Mouse (Mus musculus): ENCODE measurements around the gene Pakap. TPM values are rescaled to one million over a fixed set of nuclear protein-coding genes. Genes with fewer than 3 reads are reported as not detected.

The Pakap gene
- polyA plus RNA-seq, 1 experiment = not detected

GRCm38 (mm10) chr4:57607247-57607942, 39.4 kb downstream of the Pakap start:
- no peaks in the 10 kb centered on the region for H3K9me3 ChIP-seq (ENCODE audit: control insufficient read depth, low read length)
- no peaks in the 10 kb centered on the region for H3K36me3 ChIP-seq (ENCODE audit: control insufficient read depth)

GRCm38 (mm10) chr4:57611303-57612077, 43.5 kb downstream of the Pakap start:
- no peak overlapping the region for H3K4me3 ChIP-seq (replicated peaks)
- H3K36me3 ChIP-seq (ENCODE audit: control insufficient read depth) = no peaks in the 10 kb centered on the region
- no peaks in the 10 kb centered on the region for H3K9me3 ChIP-seq (ENCODE audit: control insufficient read depth, low read length)
- TF ChIP-seq GATA1 (IDR thresholded peaks at IDR 0.05; ENCODE audit: low read length) (no peak), TAL1 (IDR thresholded peaks at IDR 0.05; ENCODE audit: low read length) (no peak)
- no peaks in the 10 kb centered on the region for H3K4me1 ChIP-seq (ENCODE audit: control insufficient read depth)
- H3K27me3 ChIP-seq (ENCODE audit: control insufficient read depth) = 0 out of 2 replicates have a peak, but pooled peaks cover 2% of the 10 kb centered on the region

More at GRCm38 (mm10) chr4:57607247-57607942, 39.4 kb downstream of the Pakap start:
- 0 out of 2 replicates have a peak, but pooled peaks cover 2% of the 10 kb centered on the region for H3K27me3 ChIP-seq (ENCODE audit: control insufficient read depth)
- TF ChIP-seq TAL1 (IDR thresholded peaks at IDR 0.05; ENCODE audit: low read length) = no peak
- TF ChIP-seq GATA1 (IDR thresholded peaks at IDR 0.05; ENCODE audit: low read length) = no peak
- H3K4me3 ChIP-seq (replicated peaks) = no peak overlapping the region
- no peaks in the 10 kb centered on the region for H3K4me1 ChIP-seq (ENCODE audit: control insufficient read depth)

GRCm38 (mm10) chr4:57612716-57613115, 44.7 kb downstream of the Pakap start:
- no peaks in the 10 kb centered on the region for H3K36me3 ChIP-seq (ENCODE audit: control insufficient read depth)
- H3K27me3 ChIP-seq (ENCODE audit: control insufficient read depth) = 0 out of 2 replicates have a peak, but pooled peaks cover 2% of the 10 kb centered on the region
- H3K4me3 ChIP-seq (replicated peaks) = no peak overlapping the region
- no peak for TF ChIP-seq GATA1 (IDR thresholded peaks at IDR 0.05; ENCODE audit: low read length)
- TF ChIP-seq TAL1 (IDR thresholded peaks at IDR 0.05; ENCODE audit: low read length) = no peak
- H3K4me1 ChIP-seq (ENCODE audit: control insufficient read depth) = no peaks in the 10 kb centered on the region
- H3K9me3 ChIP-seq (ENCODE audit: control insufficient read depth, low read length) = no peaks in the 10 kb centered on the region

- H3K9me3 ChIP-seq (ENCODE audit: control insufficient read depth, low read length) = no peaks in the 10 kb centered on the region; the same call in 1 of the 2 replicates
- no peak overlapping the region for H3K4me3 ChIP-seq (replicated peaks)
- TF ChIP-seq GATA1 (IDR thresholded peaks at IDR 0.05; ENCODE audit: low read length) (no peak), TAL1 (IDR thresholded peaks at IDR 0.05; ENCODE audit: low read length) (no peak)
- H3K27me3 ChIP-seq (ENCODE audit: control insufficient read depth) = no peaks in the 10 kb centered on the region
- H3K4me1 ChIP-seq (ENCODE audit: control insufficient read depth) = no peaks in the 10 kb centered on the region
- H3K36me3 ChIP-seq (ENCODE audit: control insufficient read depth) = no peaks in the 10 kb centered on the region
Measured at GRCm38 (mm10) chr4:57614686-57615085, 46.7 kb downstream of the Pakap start.

- TF ChIP-seq GATA1 (IDR thresholded peaks at IDR 0.05; ENCODE audit: low read length) (no peak), TAL1 (IDR thresholded peaks at IDR 0.05; ENCODE audit: low read length) (no peak)
- H3K4me3 ChIP-seq (replicated peaks) = no peak overlapping the region
- H3K9me3 ChIP-seq (ENCODE audit: control insufficient read depth, low read length) = peaks cover 2% of the 10 kb centered on the region; the same call in 1 of the 2 replicates
- H3K36me3 ChIP-seq (ENCODE audit: control insufficient read depth) = no peaks in the 10 kb centered on the region
- no peaks in the 10 kb centered on the region for H3K4me1 ChIP-seq (ENCODE audit: control insufficient read depth)
- H3K27me3 ChIP-seq (ENCODE audit: control insufficient read depth) = no peaks in the 10 kb centered on the region
Measured at GRCm38 (mm10) chr4:57618743-57619142, 50.8 kb downstream of the Pakap start.

- Histone ChIP-seq H3K4me3 (replicated peaks) (no peak overlapping the region), H3K36me3 (ENCODE audit: control insufficient read depth) (no peaks in the 10 kb centered on the region), H3K27me3 (ENCODE audit: control insufficient read depth) (no peaks in the 10 kb centered on the region), H3K4me1 (ENCODE audit: control insufficient read depth) (no peaks in the 10 kb centered on the region), H3K9me3 (ENCODE audit: control insufficient read depth, low read length) (peaks cover 2% of the 10 kb centered on the region; the same call in 1 of the 2 replicates)
- TF ChIP-seq TAL1 (IDR thresholded peaks at IDR 0.05; ENCODE audit: low read length) (no peak), GATA1 (IDR thresholded peaks at IDR 0.05; ENCODE audit: low read length) (no peak)
Measured at GRCm38 (mm10) chr4:57622816-57623215, 54.8 kb downstream of the Pakap start.

- peaks cover 2% of the 10 kb centered on the region; the same call in 1 of the 2 replicates for H3K9me3 ChIP-seq (ENCODE audit: control insufficient read depth, low read length)
Measured at GRCm38 (mm10) chr4:57624819-57625218, 56.8 kb downstream of the Pakap start.

GRCm38 (mm10) chr4:57625306-57625705, 57.3 kb downstream of the Pakap start:
- Histone ChIP-seq H3K9me3 (ENCODE audit: control insufficient read depth, low read length) (no peaks in the 10 kb centered on the region), H3K4me3 (replicated peaks) (no peak overlapping the region), H3K27me3 (ENCODE audit: control insufficient read depth) (no peaks in the 10 kb centered on the region), H3K36me3 (ENCODE audit: control insufficient read depth) (no peaks in the 10 kb centered on the region), H3K4me1 (ENCODE audit: control insufficient read depth) (no peaks in the 10 kb centered on the region)
- TF ChIP-seq GATA1 (IDR thresholded peaks at IDR 0.05; ENCODE audit: low read length) = no peak
- TF ChIP-seq TAL1 (IDR thresholded peaks at IDR 0.05; ENCODE audit: low read length) = no peak

More at GRCm38 (mm10) chr4:57624819-57625218, 56.8 kb downstream of the Pakap start:
- Histone ChIP-seq H3K36me3 (ENCODE audit: control insufficient read depth) (no peaks in the 10 kb centered on the region), H3K4me3 (replicated peaks) (no peak overlapping the region), H3K4me1 (ENCODE audit: control insufficient read depth) (no peaks in the 10 kb centered on the region), H3K27me3 (ENCODE audit: control insufficient read depth) (no peaks in the 10 kb centered on the region)
- no peak for TF ChIP-seq GATA1 (IDR thresholded peaks at IDR 0.05; ENCODE audit: low read length)
- no peak for TF ChIP-seq TAL1 (IDR thresholded peaks at IDR 0.05; ENCODE audit: low read length)

GRCm38 (mm10) chr4:57625756-57626155, 57.8 kb downstream of the Pakap start:
- H3K36me3 ChIP-seq (ENCODE audit: control insufficient read depth) = no peaks in the 10 kb centered on the region
- no peak overlapping the region for H3K4me3 ChIP-seq (replicated peaks)
- TF ChIP-seq GATA1 (IDR thresholded peaks at IDR 0.05; ENCODE audit: low read length) (no peak), TAL1 (IDR thresholded peaks at IDR 0.05; ENCODE audit: low read length) (no peak)
- H3K27me3 ChIP-seq (ENCODE audit: control insufficient read depth) = no peaks in the 10 kb centered on the region
- H3K9me3 ChIP-seq (ENCODE audit: control insufficient read depth, low read length) = no peaks in the 10 kb centered on the region
- H3K4me1 ChIP-seq (ENCODE audit: control insufficient read depth) = no peaks in the 10 kb centered on the region

All from erythroblast, embryonic 14.5 days (primary cell).